Mouse (Mus musculus) spleen, adult 2 months (tissue): Measurements from ENCODE around the gene Phlda1.

Experiments
- CTCF ChIP-seq: fragments of 200-500 bp; IDR thresholded peaks from 2 replicates; pipeline ENCODE4 v1.5.1; 2011; ENCODE audit warnings: mild to moderate bottlenecking, inconsistent platforms; ENCODE audit not compliant: insufficient read depth, insufficient read length, insufficient replicate concordance; ENCODE audit errors: extremely low read depth
- POLR2A ChIP-seq: fragments of 200-500 bp; IDR thresholded peaks from 2 replicates; pipeline ENCODE4 v1.6.1; 2011; ENCODE audit warnings: low read depth, low read length, inconsistent platforms

GRCm38 (mm10) chr10:111550075-111550695, 44.1 kb downstream of the Phlda1 start:
- TF ChIP-seq CTCF = no peak
- TF ChIP-seq POLR2A = no peak
